Mouse (Mus musculus) frontal cortex, postnatal 36 days (tissue): ENCODE data around the gene Cwc22.

ENCODE experiments used
- DNase-seq, 2 experiments: peaks; one replicate each; pipeline ENCODE4 v3.0.0; 2022; ENCODE audit warnings: low spot score in 2 of 2

Cwc22 gene

GRCm38 (mm10) chr2:77876331-77876730 is 69.8 kb downstream of the Cwc22 start:
- no peak for DNase-seq

- DNase-seq = no peak
Observed at GRCm38 (mm10) chr2:77875516-77875915, 70.7 kb downstream of the Cwc22 start.

- no peak for DNase-seq
Observed at GRCm38 (mm10) chr2:77874678-77875077, 71.5 kb downstream of the Cwc22 start.

- DNase-seq = no peak
Observed at GRCm38 (mm10) chr2:77873806-77874205, 72.4 kb downstream of the Cwc22 start.

- no peak for DNase-seq
Observed at GRCm38 (mm10) chr2:77872676-77873075, 73.5 kb downstream of the Cwc22 start.

GRCm38 (mm10) chr2:77871146-77871545 is 75.0 kb downstream of the Cwc22 start:
- no peak for DNase-seq

- DNase-seq = no peak
Observed at GRCm38 (mm10) chr2:77869729-77870280, 76.4 kb downstream of the Cwc22 start.

GRCm38 (mm10) chr2:77863934-77864333 is 82.2 kb downstream of the Cwc22 start:
- DNase-seq = peak; percentile 25 to 46

- DNase-seq = peak; percentile 50 to 67
Observed at GRCm38 (mm10) chr2:77863522-77863921, 82.7 kb downstream of the Cwc22 start.

- peak; percentile 53 to 73 for DNase-seq
Observed at GRCm38 (mm10) chr2:77841464-77841863, 104.7 kb downstream of the Cwc22 start.

GRCm38 (mm10) chr2:77839587-77839986 is 106.6 kb downstream of the Cwc22 start:
- no peak for DNase-seq

- no peak for DNase-seq
Observed at GRCm38 (mm10) chr2:77838688-77839087, 107.5 kb downstream of the Cwc22 start.

GRCm38 (mm10) chr2:77835781-77836180 is 110.4 kb downstream of the Cwc22 start:
- no peak for DNase-seq
